Mouse (Mus musculus) lung, postnatal 0 days (tissue): ENCODE measurements at regions not wholly inside any gene's neighbourhood (a gene's known extent, or its start where the extent isn't known, plus 50 kb on each side); places are given as distances from the start of the nearest gene placed in this dataset.

ENCODE experiments used
- CTCF ChIP-seq: IDR thresholded peaks from 2 replicates; pipeline ENCODE4 v1.5.1; 2016; ENCODE audit warnings: antibody characterized with exemption, mild to moderate bottlenecking
- EP300 ChIP-seq: IDR thresholded peaks from 2 replicates; pipeline ENCODE4 v1.6.1; 2016; ENCODE audit warnings: antibody characterized with exemption, mild to moderate bottlenecking, control low read depth

DNA sequence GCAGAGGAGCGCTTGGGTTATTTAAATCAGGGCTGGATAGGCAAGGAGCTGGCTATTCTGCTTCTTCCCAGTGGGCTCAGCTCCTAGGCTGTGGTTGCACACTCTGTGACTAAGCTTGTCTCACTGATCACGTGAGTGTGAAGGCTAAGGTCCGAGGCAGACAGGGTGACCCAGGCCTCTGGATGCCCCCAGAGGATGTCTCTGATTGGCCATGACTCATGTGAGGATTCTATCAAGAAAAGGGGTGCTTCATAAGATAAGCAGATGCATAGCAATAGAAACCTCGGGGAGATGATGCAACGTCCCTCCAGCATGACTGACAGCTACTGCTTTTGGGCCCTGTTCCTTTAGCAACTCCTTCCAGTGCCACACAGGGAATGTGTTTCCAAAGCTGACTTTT lies 440.2 kb downstream of the Tcerg1l start:
- no peak for TF ChIP-seq EP300
- no peak for TF ChIP-seq CTCF
